Mouse (Mus musculus) embryonic facial prominence, embryonic 11.5 days (tissue): ENCODE measurements at regions not wholly inside any gene's neighbourhood (a gene's known extent, or its start where the extent isn't known, plus 50 kb on each side); places are given as distances from the start of the nearest gene placed in this dataset.

Source experiments
- ATAC-seq: fragments of 200-750 bp; cut with Nextera tagmentation; replicated peaks from 2 replicates; pipeline ENCODE4 v1.8.0; 2017; ENCODE audit warnings: low read depth; ENCODE audit not compliant: insufficient number of reproducible peaks, low FRiP score, low TSS enrichment
- DNase-seq: peaks from one replicate; pipeline ENCODE4 v3.0.0-alpha.2; 2015; ENCODE audit warnings: low spot score
- H3K27ac ChIP-seq: fragments of 300-500 bp; sonication (generic); replicated peaks from 2 replicates; pipeline ENCODE4 v1.5.1; 2014; ENCODE audit warnings: mild to moderate bottlenecking, low read depth, low read length, control low read depth
- H3K27me3 ChIP-seq: fragments of 300-500 bp; sonication (generic); 2 replicates; pipeline ENCODE4 v1.6.1; 2014; ENCODE audit warnings: mild to moderate bottlenecking, low read length, moderate library complexity, mixed read lengths; ENCODE audit not compliant: control insufficient read depth, insufficient read depth
- H3K36me3 ChIP-seq: fragments of 300-500 bp; sonication (generic); replicated peaks from 2 replicates; pipeline ENCODE4 v1.6.1; 2014; ENCODE audit warnings: low read depth, mild to moderate bottlenecking, low read length, moderate library complexity, mixed read lengths; ENCODE audit not compliant: control insufficient read depth, insufficient read depth
- H3K4me1 ChIP-seq: fragments of 300-500 bp; sonication (generic); 2 replicates; pipeline ENCODE4 v1.6.1; 2014; ENCODE audit warnings: low read length, mixed read lengths; ENCODE audit not compliant: control insufficient read depth, insufficient read depth
- H3K4me2 ChIP-seq: fragments of 300-500 bp; sonication (generic); 2 replicates; pipeline ENCODE4 v1.6.1; 2014; ENCODE audit warnings: low read depth, mild to moderate bottlenecking, control low read depth, low read length, moderate library complexity
- H3K4me3 ChIP-seq: fragments of 300-500 bp; sonication (generic); 2 replicates; pipeline ENCODE4 v1.5.1; 2014; ENCODE audit warnings: low read depth, low read length, control low read depth
- H3K9ac ChIP-seq: fragments of 300-500 bp; sonication (generic); replicated peaks from 2 replicates; pipeline ENCODE4 v1.6.1; 2014; ENCODE audit warnings: mild to moderate bottlenecking, control low read depth, low read length
- H3K9me3 ChIP-seq: fragments of 300-500 bp; sonication (generic); replicated peaks from 2 replicates; pipeline ENCODE4 v1.6.1; 2016; ENCODE audit warnings: mild to moderate bottlenecking, low read length, inconsistent platforms, mixed read lengths; ENCODE audit not compliant: control insufficient read depth
- WGBS: fragments of 180-500 bp; shearing (Covaris S2); extraction: QIAGEN DNeasy Blood & Tissue Kit; methylation state at CpG from one replicate; pipeline ENCODE4 v1.1.7; 2014; 5-methylcytosine and 5-hydroxymethylcytosine counted together

DNA sequence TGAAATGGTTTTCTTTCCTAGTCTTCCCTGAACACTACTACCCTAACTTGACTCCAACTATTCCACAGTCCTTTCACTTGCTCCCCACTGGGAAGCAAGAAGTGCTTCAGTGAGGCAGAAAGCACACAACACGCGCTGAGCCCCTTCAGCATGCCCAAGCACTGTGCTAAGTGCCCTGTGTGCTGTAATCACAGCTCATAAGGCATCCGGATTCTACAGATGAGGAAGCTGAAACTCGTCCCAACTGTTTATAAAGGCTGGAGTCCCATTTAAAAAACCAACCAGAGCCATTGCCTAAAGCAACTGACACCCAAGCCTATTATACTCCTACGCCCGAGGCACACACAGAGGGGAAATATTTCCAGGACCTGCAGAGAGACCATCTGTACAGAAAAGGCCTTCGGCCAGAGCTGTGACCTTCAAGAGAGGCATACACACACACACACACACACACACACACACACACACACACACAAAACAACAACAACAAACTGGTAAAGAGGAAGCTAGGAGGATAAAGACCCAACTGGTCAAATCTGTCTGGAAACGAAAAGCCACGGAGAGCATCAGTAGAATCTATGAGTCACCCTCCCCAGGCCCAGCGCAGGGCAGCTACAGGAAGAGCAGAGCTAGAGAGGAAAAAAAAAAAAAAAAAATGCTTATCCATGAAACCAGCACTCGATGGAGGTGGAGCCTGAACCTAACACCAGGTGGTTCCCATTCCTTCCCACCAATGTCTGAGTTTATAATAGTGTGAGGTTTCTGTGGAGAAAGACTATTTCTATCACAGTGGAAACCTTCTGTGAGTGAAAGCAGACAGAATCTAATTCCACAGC lies 315.4 kb upstream of the Jmjd1c start:
- Histone ChIP-seq H3K36me3 (no peaks in the 10 kb centered on the region), H3K4me2 (no peak overlapping the region), H3K4me3 (no peak overlapping the region), H3K27me3 (no peaks in the 10 kb centered on the region), H3K9ac (no peak overlapping the region), H3K9me3 (no peaks in the 10 kb centered on the region), H3K4me1 (no peaks in the 10 kb centered on the region), H3K27ac (no peak overlapping the region)
- ATAC-seq: no peak; the same call in 1 of the 2 replicates
- no peak for DNase-seq
- WGBS: 69% methylated on average over 11 of the region's 11 CpGs

DNA sequence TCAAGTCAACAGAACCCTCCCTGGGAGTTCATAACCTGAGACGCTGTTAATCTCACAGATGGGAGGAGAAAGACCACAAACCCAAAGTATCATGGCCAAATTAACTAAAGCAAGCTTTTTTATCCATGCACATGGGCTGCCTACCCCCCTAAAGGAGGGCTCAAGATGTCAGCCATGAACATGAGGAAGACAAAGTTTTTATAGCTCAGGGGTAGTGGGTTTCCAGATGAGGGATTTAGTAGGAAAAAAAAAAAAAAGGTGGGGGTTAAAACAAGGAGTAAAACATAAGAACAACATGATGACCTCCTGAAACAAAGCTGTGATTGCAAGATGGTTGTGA lies 314.8 kb upstream of the Jmjd1c start:
- 65% methylated on average over 1 of the region's 1 CpGs for WGBS
- H3K27me3 ChIP-seq: no peaks in the 10 kb centered on the region
- H3K4me1 ChIP-seq: no peaks in the 10 kb centered on the region
- H3K4me2 ChIP-seq: no peak overlapping the region
- ATAC-seq: no peak
- no peaks in the 10 kb centered on the region for H3K36me3 ChIP-seq
- DNase-seq: no peak
- H3K9ac ChIP-seq: no peak overlapping the region
- H3K27ac ChIP-seq: no peak overlapping the region
- no peak overlapping the region for H3K4me3 ChIP-seq
- no peaks in the 10 kb centered on the region for H3K9me3 ChIP-seq

DNA sequence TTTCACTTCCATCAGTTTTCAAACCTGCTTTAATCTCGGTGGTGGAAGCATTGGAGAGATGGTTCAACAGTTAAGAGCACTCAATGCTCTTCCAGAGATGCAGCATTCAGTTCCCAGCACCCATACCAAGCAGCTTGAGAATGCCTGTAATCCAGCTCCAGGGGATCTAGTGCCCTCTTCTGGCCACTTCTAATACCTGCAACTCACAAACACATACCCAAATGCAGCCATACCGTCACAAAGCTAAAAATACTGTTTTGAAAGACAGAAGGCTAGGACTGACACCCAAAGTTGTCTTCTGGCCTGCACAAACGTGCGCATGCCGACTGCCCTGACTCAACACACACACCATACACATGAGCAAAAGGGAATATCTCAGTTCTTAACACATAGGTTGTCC lies 313.9 kb upstream of the Jmjd1c start:
- no peak overlapping the region for H3K4me2 ChIP-seq
- H3K4me1 ChIP-seq: no peaks in the 10 kb centered on the region
- DNase-seq (no peak), ATAC-seq (no peak)
- no peaks in the 10 kb centered on the region for H3K9me3 ChIP-seq
- no peak overlapping the region for H3K27ac ChIP-seq
- no peaks in the 10 kb centered on the region for H3K27me3 ChIP-seq
- no peaks in the 10 kb centered on the region for H3K36me3 ChIP-seq
- no peak overlapping the region for H3K9ac ChIP-seq
- WGBS: 95% methylated on average over 5 of the region's 5 CpGs
- H3K4me3 ChIP-seq: no peak overlapping the region

DNA sequence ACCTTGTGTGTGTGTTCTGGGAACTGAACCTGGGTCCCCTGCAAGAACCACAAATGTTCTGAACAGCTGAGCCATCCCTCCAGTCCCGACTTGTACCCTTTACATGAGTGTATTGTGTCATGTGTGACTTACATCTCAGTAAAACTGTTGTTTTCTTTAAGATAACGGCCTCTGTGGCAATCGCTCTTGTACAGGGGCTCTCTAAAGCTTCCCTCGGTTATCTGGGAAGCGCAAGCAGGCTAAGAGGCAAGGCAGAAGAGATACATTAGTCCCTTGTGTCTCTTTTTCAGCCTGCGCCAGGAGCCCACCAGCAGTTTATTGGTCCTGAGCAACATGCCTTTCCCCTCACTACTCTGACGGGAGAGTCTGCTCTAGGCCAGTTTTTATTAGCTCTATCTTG lies 308.1 kb upstream of the Jmjd1c start:
- Histone ChIP-seq H3K27ac (no peak overlapping the region), H3K36me3 (no peaks in the 10 kb centered on the region), H3K9me3 (no peaks in the 10 kb centered on the region), H3K4me2 (no peak overlapping the region), H3K9ac (no peak overlapping the region), H3K4me1 (no peaks in the 10 kb centered on the region), H3K27me3 (no peaks in the 10 kb centered on the region), H3K4me3 (no peak overlapping the region)
- DNase-seq (no peak), ATAC-seq (no peak)
- 87% methylated on average over 7 of the region's 7 CpGs for WGBS

DNA sequence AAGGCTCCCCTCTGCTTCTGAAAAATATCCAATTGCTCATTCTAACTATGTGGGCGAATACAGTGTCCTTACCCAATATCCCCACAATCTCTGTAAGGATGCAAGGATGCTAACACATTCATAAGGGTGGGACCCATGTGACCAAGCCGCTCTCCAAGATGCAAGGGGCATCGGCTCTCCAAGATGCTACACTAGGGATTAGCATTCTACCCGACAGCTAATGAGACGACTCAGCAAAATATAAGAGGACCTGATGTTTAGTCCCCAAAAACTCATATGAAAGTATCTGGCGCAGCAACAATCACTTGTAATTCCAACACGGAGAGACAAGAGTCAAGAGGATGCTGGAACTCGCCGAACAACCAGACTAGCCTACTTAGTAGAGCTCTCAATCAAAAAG lies 299.6 kb upstream of the Jmjd1c start:
- Histone ChIP-seq H3K27ac (no peak overlapping the region), H3K9ac (no peak overlapping the region), H3K4me3 (no peak overlapping the region), H3K27me3 (no peaks in the 10 kb centered on the region), H3K4me1 (no peaks in the 10 kb centered on the region), H3K9me3 (no peaks in the 10 kb centered on the region), H3K36me3 (no peaks in the 10 kb centered on the region), H3K4me2 (no peak overlapping the region)
- DNase-seq (no peak), ATAC-seq (no peak)
- WGBS: 87% methylated on average over 9 of the region's 9 CpGs

DNA sequence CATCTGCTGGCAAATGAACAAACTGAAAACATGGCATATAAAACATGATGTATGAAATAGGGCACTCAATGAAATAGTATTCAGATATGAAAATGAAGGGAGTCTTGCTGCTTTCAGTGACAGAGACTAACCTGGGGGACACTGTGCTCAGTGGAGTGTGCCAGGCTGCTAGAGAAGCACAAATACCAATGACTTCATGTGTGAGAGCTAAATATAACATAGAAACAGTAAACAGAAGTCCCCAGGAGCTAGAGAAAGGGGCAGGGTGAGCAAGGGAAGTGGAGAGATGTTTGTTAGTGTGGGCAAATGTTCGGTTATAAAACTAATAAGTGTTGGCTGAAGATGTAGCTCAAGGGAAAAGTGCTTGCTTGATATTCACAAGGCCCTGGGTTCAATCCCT lies 293.2 kb upstream of the Jmjd1c start:
- no peak for ATAC-seq
- no peak for DNase-seq
- no peaks in the 10 kb centered on the region for H3K4me1 ChIP-seq
- no peak overlapping the region for H3K9ac ChIP-seq
- no peak overlapping the region for H3K4me3 ChIP-seq
- 92% methylated on average over 1 of the region's 1 CpGs for WGBS
- no peaks in the 10 kb centered on the region for H3K27me3 ChIP-seq
- H3K36me3 ChIP-seq: no peaks in the 10 kb centered on the region
- H3K4me2 ChIP-seq: no peak overlapping the region
- 0 out of 2 replicates have a peak, but pooled peaks cover 4% of the 10 kb centered on the region for H3K9me3 ChIP-seq
- no peak overlapping the region for H3K27ac ChIP-seq

DNA sequence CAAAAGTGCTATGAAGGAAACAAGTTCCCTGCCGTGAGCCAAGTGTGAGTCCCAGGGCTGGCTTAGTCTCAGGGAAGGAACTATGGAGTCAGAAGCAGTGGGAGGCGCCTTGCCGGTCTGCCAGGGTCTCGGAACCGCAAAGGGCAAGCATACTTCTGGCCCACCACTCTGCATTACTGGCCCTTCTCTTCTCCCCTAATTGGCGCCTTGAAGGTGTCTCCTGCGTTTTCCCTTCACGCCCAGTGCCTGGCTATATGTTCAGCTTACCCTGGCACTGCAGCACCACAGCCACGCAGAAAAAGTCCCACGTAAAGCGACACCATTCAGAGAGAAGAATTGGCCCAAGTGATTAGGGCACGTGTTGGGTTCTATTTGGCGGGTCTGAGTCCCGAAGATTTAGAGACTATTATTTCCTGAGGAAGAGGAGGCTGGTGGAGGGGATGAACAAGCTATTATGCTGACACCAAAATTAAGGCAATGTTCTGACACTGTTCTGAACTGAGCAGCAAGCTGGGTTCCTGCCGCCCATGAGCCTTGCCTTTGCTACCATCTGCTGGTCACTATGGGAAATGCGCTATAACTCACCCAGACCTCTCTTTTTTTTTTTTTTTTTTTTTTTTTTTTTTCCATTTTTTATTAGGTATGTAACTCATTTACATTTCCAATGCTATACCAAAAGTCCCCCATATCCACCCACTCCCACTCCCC lies 288.5 kb upstream of the Jmjd1c start:
- H3K9ac ChIP-seq: no peak overlapping the region

DNA sequence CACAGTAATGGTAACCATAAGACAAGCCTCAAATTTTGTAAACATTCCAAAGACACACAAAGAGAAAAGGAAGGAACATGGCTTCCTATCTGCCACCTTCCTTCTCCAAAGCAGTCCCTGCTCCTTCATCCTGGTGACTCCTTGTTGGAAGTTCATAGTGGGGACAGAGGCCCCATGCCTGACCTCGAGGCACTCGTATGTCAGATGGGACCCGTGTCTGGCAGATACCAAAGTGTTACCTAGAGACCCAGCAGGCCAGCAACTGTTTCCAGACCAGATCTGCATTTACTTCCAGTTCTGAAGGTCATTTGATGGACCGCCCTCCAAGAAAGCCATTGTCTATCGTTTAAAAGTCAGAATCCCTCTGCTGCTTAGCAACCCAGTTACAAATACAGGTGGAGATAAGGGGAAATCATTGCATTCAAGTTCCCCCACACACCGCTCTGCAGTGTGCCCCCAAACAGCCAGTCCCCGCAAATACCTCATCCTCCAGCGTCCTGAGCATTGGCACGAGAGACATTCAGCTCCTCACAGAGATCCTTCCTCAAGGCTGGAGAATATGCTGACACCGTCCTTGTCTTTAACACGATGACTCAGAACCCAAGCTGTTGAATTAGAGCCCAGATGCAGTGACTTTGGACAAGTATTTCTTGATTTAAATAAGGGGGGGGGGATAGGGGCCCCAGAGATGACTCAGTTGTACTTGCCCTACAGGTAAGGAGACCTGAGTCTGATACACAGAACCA lies 283.2 kb upstream of the Jmjd1c start:
- Histone ChIP-seq H3K4me3 (no peak overlapping the region), H3K9me3 (no peaks in the 10 kb centered on the region), H3K36me3 (no peaks in the 10 kb centered on the region), H3K4me1 (no peaks in the 10 kb centered on the region), H3K27ac (no peak overlapping the region), H3K27me3 (no peaks in the 10 kb centered on the region), H3K9ac (no peak overlapping the region), H3K4me2 (no peak overlapping the region)
- WGBS: 87% methylated on average over 11 of the region's 11 CpGs
- DNase-seq: no peak
- ATAC-seq: no peak

More for the DNA sequence above, 288.5 kb upstream of the Jmjd1c start:
- H3K4me3 ChIP-seq: no peak overlapping the region
- H3K4me2 ChIP-seq: no peak overlapping the region
- ATAC-seq: peak; percentile 65; the same call in 1 of the 2 replicates
- H3K9me3 ChIP-seq: 0 out of 2 replicates have a peak, but pooled peaks cover 4% of the 10 kb centered on the region
- no peak overlapping the region for H3K27ac ChIP-seq
- no peaks in the 10 kb centered on the region for H3K4me1 ChIP-seq
- no peaks in the 10 kb centered on the region for H3K27me3 ChIP-seq
- WGBS: 46% methylated on average over 16 of the region's 16 CpGs
- no peaks in the 10 kb centered on the region for H3K36me3 ChIP-seq
- DNase-seq: peak; percentile 74
